Mouse (Mus musculus): Measurements from ENCODE around the gene Cst3. TPM values are rescaled to one million over a fixed set of nuclear protein-coding genes. Genes with fewer than 3 reads are reported as not detected.

Cst3 gene
- 100 to 1,000 TPM; 165 to 173 TPM for polyA plus RNA-seq (2017; shearing (Covaris generic))

DNA sequence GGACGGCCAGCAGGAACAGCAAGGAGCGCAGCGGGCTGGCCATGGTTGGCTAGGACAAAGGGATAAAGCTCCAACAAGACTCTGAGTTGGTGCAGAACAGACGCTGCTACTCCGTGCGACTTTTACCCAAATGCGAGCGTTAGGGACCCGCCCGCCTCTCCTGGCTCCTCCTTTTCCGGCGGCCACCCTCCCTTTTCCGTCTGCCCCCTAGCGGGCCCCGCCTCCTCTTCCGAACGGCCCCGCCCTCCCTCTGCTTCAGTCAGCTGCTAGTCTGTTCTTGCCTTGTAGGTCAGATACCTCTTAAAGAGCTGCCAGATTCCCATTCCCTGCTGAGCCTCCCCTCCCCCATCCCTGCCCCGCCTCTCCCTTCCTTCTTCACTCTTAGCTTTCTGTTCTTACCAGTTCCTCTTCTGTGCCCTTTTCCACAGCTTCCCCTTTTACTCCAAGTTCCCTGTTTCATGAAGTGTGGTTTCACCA is at the start of gene Cst3:
TSS of gene Cst3 (minus strand) at position 358 of the 477 bp plus-strand sequence.

GRCm38 (mm10) chr2:148864966-148865365 is 10.5 kb downstream of the Cst3 start, which contains the start of gene 9230104L09Rik:
Gene 9230104L09Rik (minus strand): TSS chr2:148865038.

DNA sequence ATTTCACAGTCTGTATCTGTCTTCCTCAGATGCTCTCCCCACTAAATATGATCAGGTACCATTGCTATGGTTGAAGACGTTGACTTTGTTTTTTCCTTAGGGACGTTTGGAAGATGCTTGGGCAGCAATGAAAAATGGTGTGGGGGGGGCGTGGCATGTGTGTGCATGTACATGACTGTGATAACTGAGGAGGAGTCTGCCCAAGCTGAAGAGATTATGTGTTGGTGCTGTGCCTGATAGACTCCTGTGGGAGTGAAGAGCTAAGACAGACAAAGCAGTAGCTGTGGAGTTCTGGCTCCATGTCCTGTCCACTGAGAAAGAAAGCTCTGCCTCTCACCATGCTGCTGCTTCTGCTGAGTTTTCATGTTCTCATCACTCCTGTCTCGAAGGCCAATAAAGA is 40.6 kb downstream of the Cst3 start, which contains the start of gene Cst9:
TSS of gene Cst9 (plus strand) at position 236 of the 400 bp plus-strand sequence.

Other genes with a start within 250 kb of the Cst3 start
- 10 to 100 TPM; 56.5 to 77.7 TPM for gene Nxt1, start 203.1 kb downstream of the Cst3 start, polyA plus RNA-seq (2017; shearing (Covaris generic))
- gene Gzf1, start 194.7 kb downstream of the Cst3 start, polyA plus RNA-seq (2017; shearing (Covaris generic)): 10 to 100 TPM in 1 of 2 experiments, 1 to 10 TPM in 1; 9.3 to 13.4 TPM
- under 1 TPM in 1 of 2 experiments, not detected in 1; 0.77 TPM for gene Napb, start 143.2 kb downstream of the Cst3 start, polyA plus RNA-seq (2017; shearing (Covaris generic))
- not detected for gene Cstl1, start 125.3 kb downstream of the Cst3 start, polyA plus RNA-seq (2017; shearing (Covaris generic))
- gene Cst11, start 104.2 kb downstream of the Cst3 start, polyA plus RNA-seq (2017; shearing (Covaris generic)): not detected
- not detected for gene 8030411F24Rik, start 93.7 kb downstream of the Cst3 start, polyA plus RNA-seq (2017; shearing (Covaris generic))
- not detected for gene Cst12, start 86.3 kb downstream of the Cst3 start, polyA plus RNA-seq (2017; shearing (Covaris generic))
- under 1 TPM in 1 of 2 experiments, not detected in 1; 0.31 TPM for gene Cst8, start 76.9 kb downstream of the Cst3 start, polyA plus RNA-seq (2017; shearing (Covaris generic))
- gene Cst13, start 55.6 kb downstream of the Cst3 start, polyA plus RNA-seq (2017; shearing (Covaris generic)): not detected
- gene Cst9, start 40.5 kb downstream of the Cst3 start, polyA plus RNA-seq (2017; shearing (Covaris generic)): not detected
- gene 9230104L09Rik, start 10.7 kb downstream of the Cst3 start, polyA plus RNA-seq (2017; shearing (Covaris generic)): not detected
- not detected for gene Gm1330, start 127.6 kb upstream of the Cst3 start, polyA plus RNA-seq (2017; shearing (Covaris generic))
- gene Gm10750, start 141.5 kb upstream of the Cst3 start, polyA plus RNA-seq (2017; shearing (Covaris generic)): not detected

Measured in activated CD4-positive, CD25-positive, alpha-beta regulatory T cell (primary cell).